Mouse (Mus musculus) liver, embryonic 15.5 days (tissue): Measurements from ENCODE around the gene Pdxdc1. TPM values are rescaled to one million over a fixed set of nuclear protein-coding genes. Genes with fewer than 3 reads are reported as not detected.
"Not testable (repeated sequence)": the region's sequence is repeated elsewhere in the genome, so short reads cannot be mapped to it uniquely, and the experiment has no call there.

ENCODE experiments used
- ATAC-seq: fragments of 200-750 bp; cut with Nextera tagmentation; 2 replicates; pipeline ENCODE4 v1.8.0; 2017; ENCODE audit warnings: moderate number of reproducible peaks, mild to moderate bottlenecking, moderate library complexity; ENCODE audit not compliant: insufficient read depth
- H3K27ac ChIP-seq: fragments of 300-500 bp; sonication (generic); replicated peaks from 2 replicates; pipeline ENCODE4 v1.5.1; 2015; ENCODE audit warnings: mild to moderate bottlenecking, inconsistent platforms
- H3K27me3 ChIP-seq: fragments of 300-500 bp; sonication (generic); 2 replicates; pipeline ENCODE4 v1.6.1; 2015; ENCODE audit warnings: mild to moderate bottlenecking, inconsistent platforms
- H3K36me3 ChIP-seq: fragments of 300-500 bp; sonication (generic); replicated peaks from 2 replicates; pipeline ENCODE4 v1.6.1; 2015; ENCODE audit warnings: moderate library complexity, mild to moderate bottlenecking, inconsistent platforms
- H3K4me1 ChIP-seq: fragments of 300-500 bp; sonication (generic); replicated peaks from 2 replicates; pipeline ENCODE4 v1.6.1; 2015; ENCODE audit warnings: inconsistent platforms
- H3K4me2 ChIP-seq: fragments of 300-500 bp; sonication (generic); 2 replicates; pipeline ENCODE4 v1.6.1; 2015; ENCODE audit warnings: moderate library complexity, mild to moderate bottlenecking, inconsistent platforms
- H3K4me3 ChIP-seq: fragments of 300-500 bp; sonication (generic); replicated peaks from 2 replicates; pipeline ENCODE4 v1.5.1; 2015; ENCODE audit warnings: mild to moderate bottlenecking, inconsistent platforms
- H3K9ac ChIP-seq: fragments of 300-500 bp; sonication (generic); 2 replicates; pipeline ENCODE4 v1.6.1; 2015; ENCODE audit warnings: moderate library complexity, mild to moderate bottlenecking, inconsistent platforms
- H3K9me3 ChIP-seq: fragments of 300-500 bp; sonication (generic); replicated peaks from 2 replicates; pipeline ENCODE4 v1.6.1; 2016; ENCODE audit warnings: inconsistent platforms
- WGBS: fragments of 180-500 bp; shearing (Covaris S2); methylation state at CpG from one replicate; pipeline ENCODE4 v1.1.7; 2015; ENCODE audit warnings: mixed read lengths; ENCODE audit not compliant: insufficient replicate concordance; 5-methylcytosine and 5-hydroxymethylcytosine counted together
- polyA plus RNA-seq: library from polyadenylated mRNA; unstranded; fragments of >200 nt; fragmentation: Nextera tagmentation; extraction: Ambion mirVana; gene quantifications from 2 replicates; pipeline ENCODE4 v1.2.1, GENCODE M21; 2015

Pdxdc1 gene
- polyA plus RNA-seq = 23.8 and 26.2 TPM in 2 replicates

DNA sequence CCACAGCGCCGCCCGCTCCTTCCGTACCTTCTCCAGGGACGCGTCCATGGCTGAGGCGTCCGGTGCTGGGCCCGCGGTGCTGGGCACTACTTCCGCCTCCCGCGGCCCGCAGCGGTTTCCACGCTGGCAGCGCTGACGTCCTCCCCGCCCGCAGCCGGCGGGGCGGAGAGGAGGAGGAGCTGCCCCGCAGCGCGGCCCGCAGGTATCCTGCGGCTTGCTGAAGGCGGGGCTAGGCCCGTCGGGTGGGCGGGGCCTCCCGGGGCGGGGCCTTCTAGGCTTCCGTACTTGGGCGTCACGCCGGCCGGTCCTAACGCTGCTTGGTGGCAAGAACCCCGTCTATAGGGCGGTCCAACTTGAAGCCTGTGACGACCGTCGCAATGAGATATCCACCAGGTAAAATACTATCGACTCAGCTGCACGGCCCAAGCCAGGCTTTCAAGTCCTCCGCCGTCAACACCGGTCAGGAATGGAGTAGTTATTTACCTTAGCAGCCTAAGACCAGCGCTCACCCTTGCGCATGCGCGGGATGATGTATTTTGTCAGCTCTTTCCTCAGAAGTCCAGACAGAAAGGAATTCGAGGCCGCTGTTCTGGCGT is at the start of gene Pdxdc1, which contains the start of gene Mpv17l:
Pdxdc1 (minus strand) TSS at position 244 of the 596 bp plus-strand sequence.
Mpv17l (plus strand) TSS at position 274 of the 596 bp plus-strand sequence.
- Histone ChIP-seq H3K36me3 (no peaks in the 10 kb centered on the region), H3K4me1 (peaks cover 26% of the 10 kb centered on the region), H3K4me3 (peak within 1 kb of the TSS; percentile 94), H3K9me3 (no peaks in the 10 kb centered on the region), H3K9ac (peak within 1 kb of the TSS; percentile 96), H3K27ac (peak within 1 kb of the TSS; percentile 86), H3K4me2 (peak within 1 kb of the TSS; percentile 91), H3K27me3 (no peaks in the 10 kb centered on the region)
- under 1% methylated on average over 57 of the region's 57 CpGs for WGBS
- ATAC-seq = peak; percentile 97

DNA sequence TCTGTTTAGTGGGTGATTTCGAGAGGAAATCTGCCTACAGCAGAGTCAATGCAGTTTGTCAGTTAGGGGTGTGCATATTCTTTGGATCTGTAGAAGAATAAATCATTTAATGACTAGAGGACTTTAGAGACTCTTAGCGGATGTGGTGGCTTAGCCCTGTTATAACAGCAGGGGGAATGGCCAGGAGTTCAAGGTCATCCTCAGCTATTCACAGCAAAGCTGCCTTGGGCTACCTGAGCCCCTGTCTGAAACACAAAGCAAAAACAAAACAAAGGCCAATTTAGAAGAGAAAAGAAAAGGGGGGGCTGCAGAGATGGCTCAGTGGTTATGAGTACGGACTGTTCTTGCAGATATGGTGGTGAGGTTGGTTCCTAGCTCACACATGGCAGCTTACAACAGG is 48.3 kb upstream of the Pdxdc1 start:
- H3K27ac ChIP-seq = no peak overlapping the region
- H3K4me2 ChIP-seq = no peak overlapping the region
- no peak for ATAC-seq
- H3K27me3 ChIP-seq = no peaks in the 10 kb centered on the region
- no peak overlapping the region for H3K4me3 ChIP-seq
- 54% methylated on average over 3 of the region's 3 CpGs for WGBS
- H3K4me1 ChIP-seq = no peaks in the 10 kb centered on the region
- H3K36me3 ChIP-seq = no peaks in the 10 kb centered on the region
- no peaks in the 10 kb centered on the region for H3K9me3 ChIP-seq
- H3K9ac ChIP-seq = no peak overlapping the region

DNA sequence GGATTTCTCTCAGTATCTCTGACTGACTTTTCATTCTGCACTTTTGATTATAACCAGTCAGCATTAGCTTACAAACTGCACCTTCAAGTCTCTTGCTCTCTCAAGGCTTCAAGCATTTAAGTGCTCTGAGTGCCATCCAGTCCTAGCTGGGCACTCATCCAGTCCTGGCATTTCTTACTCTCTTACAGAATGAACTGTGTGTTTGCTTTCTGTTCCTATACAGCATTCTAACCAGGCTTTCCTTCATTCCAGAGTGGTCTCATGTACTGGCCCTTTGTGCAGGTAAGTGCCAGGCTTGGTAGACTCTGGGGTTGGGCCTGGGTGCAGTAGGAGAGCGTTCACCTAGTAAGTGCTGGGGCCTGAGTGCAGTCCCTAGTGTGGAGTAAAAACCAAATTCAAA is 43.4 kb upstream of the Pdxdc1 start:
- ATAC-seq = no peak

DNA sequence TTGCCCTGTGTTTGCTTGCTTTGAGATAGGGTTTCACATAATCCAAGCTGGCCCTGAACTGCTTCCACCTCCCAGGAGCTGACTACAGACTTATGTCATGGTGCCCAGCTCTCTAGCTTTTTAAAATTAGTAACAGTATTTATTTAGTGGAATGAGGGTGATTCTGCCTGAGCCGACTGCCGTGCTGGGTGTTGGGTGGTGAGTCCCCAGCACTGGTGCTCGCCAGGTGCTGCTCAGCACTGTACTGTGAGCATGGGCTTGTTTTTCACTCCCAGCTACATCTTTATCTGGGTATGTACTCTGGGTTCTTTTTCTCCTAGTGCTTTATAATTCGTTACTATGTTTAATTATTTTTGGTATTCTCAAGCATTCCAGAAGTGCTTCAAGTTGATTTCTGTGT is 42.2 kb upstream of the Pdxdc1 start:
- Histone ChIP-seq H3K4me1 (no peaks in the 10 kb centered on the region), H3K27ac (no peak overlapping the region), H3K9me3 (no peaks in the 10 kb centered on the region), H3K36me3 (no peaks in the 10 kb centered on the region), H3K9ac (no peak overlapping the region), H3K4me2 (no peak overlapping the region), H3K27me3 (peaks cover 18% of the 10 kb centered on the region), H3K4me3 (no peak overlapping the region)
- no peak for ATAC-seq
- 60% methylated on average over 4 of the region's 4 CpGs for WGBS

More for the DNA sequence above, 43.4 kb upstream of the Pdxdc1 start:
- H3K4me1 ChIP-seq = no peaks in the 10 kb centered on the region
- no peaks in the 10 kb centered on the region for H3K9me3 ChIP-seq
- H3K9ac ChIP-seq = no peak overlapping the region
- peaks cover 6% of the 10 kb centered on the region for H3K27me3 ChIP-seq
- H3K4me3 ChIP-seq = no peak overlapping the region
- WGBS = 68% methylated on average over 1 of the region's 1 CpGs
- H3K4me2 ChIP-seq = no peak overlapping the region
- no peak overlapping the region for H3K27ac ChIP-seq
- no peaks in the 10 kb centered on the region for H3K36me3 ChIP-seq

DNA sequence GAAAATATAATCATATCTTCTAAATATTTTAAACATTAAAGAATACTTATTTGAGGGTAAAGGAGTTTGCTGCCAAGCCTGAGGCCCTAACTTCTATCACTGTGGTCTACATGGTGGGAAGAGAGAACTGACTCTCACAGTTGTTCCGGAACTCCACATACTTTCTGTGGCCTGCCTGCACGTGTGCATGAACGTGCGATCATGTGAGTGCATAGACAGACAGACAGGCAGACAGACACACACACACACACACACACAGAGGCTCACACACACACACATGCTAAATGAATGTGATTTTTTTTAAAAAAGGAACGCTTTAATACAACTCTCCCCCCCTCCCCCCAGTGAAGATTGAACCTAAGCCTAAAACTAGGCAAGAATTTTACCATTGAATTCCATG is 41.8 kb upstream of the Pdxdc1 start:
- no peaks in the 10 kb centered on the region for H3K36me3 ChIP-seq
- peaks cover 22% of the 10 kb centered on the region for H3K27me3 ChIP-seq
- no peaks in the 10 kb centered on the region for H3K9me3 ChIP-seq
- no peak overlapping the region for H3K9ac ChIP-seq
- H3K4me1 ChIP-seq = no peaks in the 10 kb centered on the region
- no peak overlapping the region for H3K4me2 ChIP-seq
- WGBS = 68% methylated on average over 5 of the region's 5 CpGs
- H3K4me3 ChIP-seq = no peak overlapping the region
- no peak for ATAC-seq
- no peak overlapping the region for H3K27ac ChIP-seq

DNA sequence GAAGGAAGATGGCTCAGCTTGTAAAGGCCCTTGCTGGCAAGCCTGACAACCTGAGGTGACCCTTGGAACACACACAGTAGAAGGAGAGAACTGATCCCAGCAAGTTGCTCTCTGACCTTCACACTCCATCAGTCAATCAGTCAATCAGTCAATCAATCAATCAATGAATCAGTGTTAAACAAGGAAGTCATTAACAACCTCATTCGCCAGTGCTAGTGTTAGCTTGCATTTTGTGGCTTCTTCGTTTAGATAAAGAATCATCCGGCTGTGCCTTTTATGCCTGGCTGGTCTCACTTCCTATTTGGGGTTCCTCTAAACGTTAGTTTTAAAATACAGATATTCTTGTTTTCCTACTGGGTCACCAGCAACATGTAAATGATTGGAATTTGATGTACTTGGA is 41.2 kb upstream of the Pdxdc1 start:
- 7% methylated on average over 4 of the region's 4 CpGs for WGBS
- no peak overlapping the region for H3K4me2 ChIP-seq
- H3K4me1 ChIP-seq = no peaks in the 10 kb centered on the region
- H3K36me3 ChIP-seq = no peaks in the 10 kb centered on the region
- no peak overlapping the region for H3K4me3 ChIP-seq
- H3K9me3 ChIP-seq = no peaks in the 10 kb centered on the region
- H3K27ac ChIP-seq = no peak overlapping the region
- H3K9ac ChIP-seq = no peak overlapping the region
- ATAC-seq = no peak
- H3K27me3 ChIP-seq = peaks cover 27% of the 10 kb centered on the region

DNA sequence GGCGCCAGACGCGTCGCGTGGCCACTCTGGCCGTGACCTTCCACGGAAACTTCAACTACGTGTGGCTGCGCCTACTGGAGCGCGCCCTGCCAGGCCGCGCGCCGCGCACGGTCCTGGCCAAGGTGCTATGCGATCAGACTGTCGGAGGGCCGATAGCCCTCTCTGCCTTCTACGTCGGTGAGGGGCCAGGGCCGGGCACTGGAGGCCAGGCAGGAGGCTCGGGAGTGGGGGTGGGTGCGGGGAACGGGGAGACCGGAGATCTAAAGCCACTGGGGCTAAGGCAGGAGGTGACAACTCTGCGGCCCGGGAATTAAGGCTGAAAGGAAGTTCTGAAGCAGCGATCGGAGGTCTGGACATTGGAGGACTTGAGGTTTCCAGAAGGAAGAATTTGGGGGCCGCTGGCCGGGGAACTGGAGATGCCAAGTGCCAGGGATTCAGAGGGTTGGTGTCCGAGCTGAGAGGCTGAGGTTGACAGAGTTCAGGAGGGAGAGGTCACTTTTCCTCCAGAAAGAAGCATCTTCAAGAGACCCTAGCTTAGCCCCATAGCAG is 38.0 kb upstream of the Pdxdc1 start:
- Histone ChIP-seq H3K4me1 (no peaks in the 10 kb centered on the region), H3K27me3 (peaks cover 28% of the 10 kb centered on the region), H3K36me3 (no peaks in the 10 kb centered on the region), H3K4me3 (peak overlapping the region; percentile 50), H3K9ac (no peak overlapping the region), H3K4me2 (peak overlapping the region; percentile 68), H3K27ac (no peak overlapping the region), H3K9me3 (no peaks in the 10 kb centered on the region)
- ATAC-seq = no peak
- WGBS = 2% methylated on average over 34 of the region's 34 CpGs

DNA sequence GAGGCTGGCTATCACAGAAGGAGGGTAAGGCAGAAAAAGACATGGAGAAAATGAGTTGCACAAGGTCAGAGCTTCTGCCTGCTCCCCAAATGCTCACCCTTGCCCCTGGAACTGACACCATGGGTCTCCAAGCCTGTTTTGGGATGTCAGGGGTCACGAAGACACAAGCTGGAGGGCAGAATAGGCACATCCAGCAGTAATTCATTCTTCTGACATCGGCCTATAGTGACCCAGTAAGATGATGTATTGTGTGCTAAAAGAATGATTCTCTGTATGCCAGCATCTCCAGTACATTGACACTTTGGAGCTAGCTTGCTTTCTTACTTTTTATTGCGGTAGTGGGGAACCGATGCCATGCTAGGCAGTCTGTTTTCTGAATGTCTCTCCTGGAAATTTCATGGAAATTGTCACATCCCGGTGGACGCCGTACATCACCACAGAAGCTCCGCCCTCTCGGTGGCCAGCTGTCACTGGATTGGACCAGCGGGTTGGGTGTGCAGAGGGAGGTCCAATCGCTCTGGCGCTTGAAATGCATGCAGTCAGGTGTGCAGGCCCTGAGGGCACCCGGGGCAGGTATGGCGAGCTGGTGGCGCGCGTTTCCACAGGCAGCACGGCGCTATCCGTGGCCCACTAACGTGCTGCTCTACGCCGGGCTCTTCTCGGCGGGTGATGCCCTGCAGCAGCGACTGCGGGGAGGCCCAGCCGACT is 37.4 kb upstream of the Pdxdc1 start:
- Histone ChIP-seq H3K9me3 (no peaks in the 10 kb centered on the region), H3K4me3 (peak overlapping the region; percentile 50), H3K9ac (no peak overlapping the region), H3K27me3 (peaks cover 28% of the 10 kb centered on the region), H3K4me1 (no peaks in the 10 kb centered on the region), H3K4me2 (peak overlapping the region; percentile 68), H3K36me3 (no peaks in the 10 kb centered on the region), H3K27ac (no peak overlapping the region)
- WGBS = 7% methylated on average over 28 of the region's 28 CpGs
- peak; percentile 58; the same call in 1 of the 2 replicates for ATAC-seq

DNA sequence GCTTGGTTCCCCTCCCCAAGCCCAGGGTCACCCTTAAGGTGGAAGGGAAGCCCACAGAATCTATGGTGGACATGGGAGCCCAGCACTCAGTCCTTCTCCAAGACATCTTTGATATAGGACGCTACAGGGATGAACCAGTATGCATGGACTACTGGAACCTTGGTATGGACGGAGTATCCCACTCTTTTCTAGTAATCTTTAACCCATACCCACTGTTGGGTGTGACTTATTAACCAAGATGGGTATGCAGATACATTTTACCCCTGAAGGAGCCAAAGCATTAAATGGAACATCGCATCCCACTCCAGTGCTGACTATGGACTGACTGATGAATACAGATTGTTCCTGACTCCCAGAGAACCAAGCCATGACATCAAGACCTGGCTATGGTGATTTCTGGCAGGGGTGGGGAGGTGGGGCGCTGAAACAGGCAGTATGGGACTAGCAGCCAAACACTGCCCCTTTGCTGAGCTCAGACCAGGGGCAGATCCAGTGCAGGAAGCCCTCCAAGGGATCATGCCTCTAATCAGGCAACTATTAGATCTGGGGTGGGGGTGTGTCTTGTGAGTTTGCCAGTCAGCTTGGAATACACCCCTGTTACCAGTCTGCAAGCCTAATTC is 24.6 kb upstream of the Pdxdc1 start:
- Histone ChIP-seq H3K4me3 (no peak overlapping the region), H3K9ac (no peak overlapping the region), H3K27ac (no peak overlapping the region), H3K4me1 (no peaks in the 10 kb centered on the region), H3K4me2 (no peak overlapping the region), H3K27me3 (no peaks in the 10 kb centered on the region), H3K36me3 (no peaks in the 10 kb centered on the region), H3K9me3 (no peaks in the 10 kb centered on the region)
- WGBS = 64% methylated on average over 4 of the region's 4 CpGs
- ATAC-seq = no peak

DNA sequence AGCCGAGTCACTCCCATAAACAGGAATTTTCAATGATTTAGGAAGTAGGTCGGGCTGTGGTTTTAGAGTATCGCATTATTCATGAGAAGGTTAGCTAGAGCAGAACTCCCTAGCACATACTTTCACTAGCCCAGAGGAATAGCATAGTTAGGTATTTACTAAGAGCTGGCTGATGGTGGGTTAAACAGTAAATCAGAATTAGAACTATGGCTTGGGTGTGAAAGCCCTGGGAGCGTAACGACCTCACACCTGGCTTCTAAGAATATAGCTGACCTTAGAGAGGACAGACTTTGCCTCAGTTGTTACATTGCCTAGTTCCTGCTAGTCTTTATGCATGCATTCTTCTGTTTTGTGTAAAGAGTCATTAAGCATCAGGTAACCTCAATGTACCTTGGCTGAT is 20.0 kb upstream of the Pdxdc1 start:
- not testable (repeated sequence) for H3K4me1 ChIP-seq, ATAC-seq, H3K27ac ChIP-seq, H3K4me3 ChIP-seq, H3K9me3 ChIP-seq, H3K4me2 ChIP-seq, H3K9ac ChIP-seq, H3K36me3 ChIP-seq, H3K27me3 ChIP-seq
- WGBS = 73% methylated on average over 5 of the region's 5 CpGs

DNA sequence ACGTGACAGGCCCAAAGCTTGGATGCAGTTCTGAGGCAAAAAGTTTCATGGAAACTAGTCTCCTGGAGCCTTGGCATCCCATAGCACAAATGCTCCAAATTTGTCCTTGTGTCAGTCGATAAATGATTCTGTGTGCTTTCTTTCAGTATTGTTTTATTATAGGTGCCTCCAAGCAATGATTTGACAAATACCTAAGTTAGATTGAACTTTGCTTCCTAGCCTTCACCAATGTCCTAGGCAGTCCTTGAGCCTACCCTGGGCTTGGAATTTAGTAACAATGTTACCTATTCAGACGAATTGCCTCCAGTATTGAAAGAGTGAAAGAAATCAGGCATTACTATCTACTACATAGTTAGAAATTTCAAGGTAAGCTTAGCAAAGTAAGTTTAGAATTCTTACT is 19.6 kb upstream of the Pdxdc1 start:
- H3K27me3 ChIP-seq, H3K4me1 ChIP-seq, H3K9me3 ChIP-seq, H3K4me2 ChIP-seq, ATAC-seq, H3K36me3 ChIP-seq, H3K27ac ChIP-seq, H3K4me3 ChIP-seq, H3K9ac ChIP-seq: not testable (repeated sequence)
- 65% methylated on average over 3 of the region's 3 CpGs for WGBS
